Mouse (Mus musculus): ENCODE data around the gene Jmjd6. TPM values are rescaled to one million over a fixed set of nuclear protein-coding genes. Genes with fewer than 3 reads are reported as not detected.
A peak's percentile ranks its signal among the peaks of the same experiment; 100 is the strongest.
"Not testable (repeated sequence)": the region's sequence is repeated elsewhere in the genome, so short reads cannot be mapped to it uniquely, and the experiment has no call there.

Jmjd6 gene
- polyA plus RNA-seq, 1 experiment from 2014 or later, result 54.1 TPM

DNA sequence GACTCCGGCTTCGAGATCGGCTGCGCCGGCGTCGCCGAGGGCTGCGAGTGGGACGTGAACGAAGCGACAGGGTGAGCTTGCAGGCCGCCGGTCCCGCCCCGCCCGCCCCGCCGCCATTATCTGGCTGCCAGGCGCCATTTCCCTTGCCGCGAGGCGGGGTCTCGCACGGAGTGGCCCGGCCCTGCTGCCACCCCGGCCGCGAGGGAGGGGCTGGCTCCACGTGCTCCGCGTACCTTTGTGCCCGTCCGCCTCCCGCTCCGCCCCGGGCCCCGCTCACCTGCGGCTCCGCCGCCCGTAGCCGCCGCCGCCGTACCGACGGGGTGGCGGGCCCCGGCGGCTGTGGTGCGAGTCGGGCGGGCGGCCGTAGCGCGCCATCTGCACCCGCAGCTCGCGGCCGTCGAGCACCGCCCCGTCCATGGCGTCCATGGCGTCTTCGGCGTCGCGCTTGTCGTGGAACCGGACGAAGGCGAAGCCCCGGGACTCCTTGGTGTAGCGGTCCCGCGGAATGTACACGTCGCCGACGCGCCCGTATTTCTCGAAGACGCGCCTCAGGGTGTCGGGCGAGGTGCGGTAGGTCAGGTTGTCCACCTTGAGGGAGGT lies 9.1 kb upstream of the Jmjd6 start, which contains the start of gene Mfsd11:
Gene Mfsd11, plus strand, starts transcription at position 150 of the 600 bp plus-strand sequence.
- ATAC-seq (replicated peaks; ENCODE audit: low FRiP score, low read depth), result peak; percentile 47; the same call in 1 of the 2 replicates
- TF ChIP-seq CTCF (IDR thresholded peaks at IDR 0.05; ENCODE audit: low read depth), result no peak
- no peaks in the 10 kb centered on the region for H3K9me3 ChIP-seq (replicated peaks; ENCODE audit: low read length)
- H3K36me3 ChIP-seq (ENCODE audit: insufficient read depth, low read length), result 0 out of 2 replicates have a peak, but pooled peaks cover 9% of the 10 kb centered on the region
- peak within 1 kb of the TSS; percentile 95 for H3K9ac ChIP-seq (ENCODE audit: low read depth, low read length)
- 0 out of 2 replicates have a peak, but pooled peaks cover 3% of the 10 kb centered on the region for H3K4me1 ChIP-seq (replicated peaks; ENCODE audit: insufficient read depth, low read length)
- peak; percentile 79 for DNase-seq (ENCODE audit: low spot score)
- H3K4me3 ChIP-seq (replicated peaks; ENCODE audit: low read depth, low read length), result peak within 1 kb of the TSS; percentile 93
- peak within 1 kb of the TSS; percentile 60 for H3K4me2 ChIP-seq (ENCODE audit: low read length)
- WGBS, result under 1% methylated on average over 76 of the region's 91 CpGs
- no peaks in the 10 kb centered on the region for H3K27me3 ChIP-seq (ENCODE audit: insufficient read depth, low read length)
- H3K27ac ChIP-seq, result peak within 1 kb of the TSS; percentile 97

DNA sequence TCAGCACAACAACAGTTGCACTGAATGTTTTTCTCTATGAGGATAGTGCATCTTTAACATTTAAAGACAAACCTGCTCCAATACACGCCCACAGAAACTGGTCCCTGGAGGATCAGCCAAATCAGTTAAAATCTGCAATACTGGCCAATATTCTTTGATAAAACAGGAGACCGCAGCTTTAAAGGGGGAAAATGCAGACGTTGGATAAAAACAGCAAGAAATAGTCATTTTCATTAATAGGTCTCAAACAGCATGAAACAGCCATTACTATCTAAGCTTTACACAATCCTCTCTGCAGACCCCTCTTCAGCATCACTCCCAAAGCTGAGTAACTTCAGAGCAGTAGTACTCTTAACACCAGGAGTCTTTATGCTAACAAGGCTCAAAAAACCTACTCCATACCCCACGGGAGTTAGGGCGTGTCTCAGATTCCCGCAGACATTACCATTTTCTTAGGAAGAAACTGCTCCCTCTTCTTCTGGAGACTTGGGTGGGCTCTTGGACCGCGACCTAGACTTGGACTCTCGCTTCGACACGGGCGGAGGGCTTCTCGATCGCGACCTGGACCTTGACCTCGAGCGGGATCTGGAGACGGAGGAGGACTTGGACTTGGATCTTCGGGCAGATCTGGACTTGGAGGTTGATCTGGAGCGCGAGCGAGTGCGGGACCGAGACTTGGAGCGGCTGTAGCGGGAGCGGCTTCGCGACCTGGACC lies 8.5 kb upstream of the Jmjd6 start:
- Histone ChIP-seq H3K9ac (ENCODE audit: low read depth, low read length) (peak overlapping the region; percentile 95), H3K27me3 (ENCODE audit: insufficient read depth, low read length) (no peaks in the 10 kb centered on the region), H3K4me2 (ENCODE audit: low read length) (peak overlapping the region; percentile 60), H3K27ac (peak overlapping the region; percentile 97), H3K36me3 (ENCODE audit: insufficient read depth, low read length) (0 out of 2 replicates have a peak, but pooled peaks cover 9% of the 10 kb centered on the region), H3K9me3 (replicated peaks; ENCODE audit: low read length) (no peaks in the 10 kb centered on the region), H3K4me1 (replicated peaks; ENCODE audit: insufficient read depth, low read length) (0 out of 2 replicates have a peak, but pooled peaks cover 3% of the 10 kb centered on the region), H3K4me3 (replicated peaks; ENCODE audit: low read depth, low read length) (peak overlapping the region; percentile 93)
- DNase-seq (ENCODE audit: low spot score), result peak; percentile 37
- TF ChIP-seq CTCF (IDR thresholded peaks at IDR 0.05; ENCODE audit: low read depth), result no peak
- WGBS, result under 1% methylated on average over 29 of the region's 29 CpGs
- ATAC-seq (replicated peaks; ENCODE audit: low FRiP score, low read depth), result 0 out of 2 replicates have a peak, but pooled peaks have one; percentile 0

DNA sequence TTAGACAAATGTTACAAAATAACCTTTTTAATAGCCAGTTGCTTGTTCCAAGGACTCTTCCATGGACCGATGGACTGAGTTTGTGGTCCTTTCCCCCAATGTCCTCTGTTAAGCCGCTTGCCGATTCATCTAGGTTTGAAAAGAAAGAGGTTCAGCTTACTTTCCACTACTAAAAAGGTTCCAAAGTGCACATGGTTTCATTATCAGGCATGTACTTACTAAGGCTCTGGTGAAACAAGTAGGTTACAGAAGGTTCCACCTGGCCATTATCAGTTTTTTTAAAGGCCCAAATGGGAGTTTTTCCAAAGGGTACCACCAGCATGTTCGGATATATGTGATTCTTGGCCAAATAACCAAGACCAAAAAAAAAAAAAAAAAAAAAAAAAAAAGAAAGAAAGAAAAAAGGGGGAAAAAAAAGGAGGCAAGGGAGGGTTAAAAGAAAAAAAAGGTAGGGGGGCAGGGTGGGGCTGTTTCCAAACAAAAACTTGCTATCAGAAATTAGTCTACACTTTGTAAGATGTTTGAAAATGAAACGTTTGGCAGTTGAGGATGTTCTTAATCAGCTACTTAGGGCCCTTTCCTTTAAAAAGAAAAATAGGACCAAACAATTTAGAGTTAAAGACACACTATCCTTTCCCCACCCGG lies 7.7 kb upstream of the Jmjd6 start:
- no peak for ATAC-seq (replicated peaks; ENCODE audit: low FRiP score, low read depth)
- no peak for TF ChIP-seq CTCF (IDR thresholded peaks at IDR 0.05; ENCODE audit: low read depth)
- H3K27ac ChIP-seq, result no peak overlapping the region

DNA sequence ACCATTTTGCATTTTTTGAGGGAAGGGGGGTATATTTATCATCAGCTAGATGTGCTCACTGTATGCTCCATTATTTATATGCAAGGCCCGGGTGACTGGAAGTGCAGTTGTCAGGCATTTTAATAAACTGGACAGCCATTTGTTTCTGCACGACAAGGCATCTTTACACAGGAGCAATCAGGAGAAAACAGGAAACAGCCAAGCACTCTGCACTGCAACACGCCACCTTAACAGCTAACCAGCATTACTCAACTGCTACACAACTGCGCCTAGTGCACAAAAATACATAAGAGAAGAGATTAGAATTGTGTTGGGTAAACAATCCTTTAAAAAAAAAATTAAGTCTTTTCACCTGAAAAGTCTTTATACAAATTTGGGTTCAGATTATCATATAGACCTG lies 6.8 kb upstream of the Jmjd6 start:
- H3K4me1 ChIP-seq (replicated peaks; ENCODE audit: insufficient read depth, low read length), result 0 out of 2 replicates have a peak, but pooled peaks cover 3% of the 10 kb centered on the region
- peak overlapping the region; percentile 60; the same call in 1 of the 2 replicates for H3K4me2 ChIP-seq (ENCODE audit: low read length)
- 0 out of 2 replicates have a peak, but pooled peaks cover 9% of the 10 kb centered on the region for H3K36me3 ChIP-seq (ENCODE audit: insufficient read depth, low read length)
- ATAC-seq (replicated peaks; ENCODE audit: low FRiP score, low read depth), result no peak
- WGBS, result 25% methylated on average over 4 of the region's 4 CpGs
- no peak for DNase-seq (ENCODE audit: low spot score)
- H3K9me3 ChIP-seq (replicated peaks; ENCODE audit: low read length), result no peaks in the 10 kb centered on the region
- no peaks in the 10 kb centered on the region for H3K27me3 ChIP-seq (ENCODE audit: insufficient read depth, low read length)
- H3K27ac ChIP-seq, result no peak overlapping the region
- H3K4me3 ChIP-seq (replicated peaks; ENCODE audit: low read depth, low read length), result peak overlapping the region; percentile 93; the same call in 1 of the 2 replicates
- no peak for TF ChIP-seq CTCF (IDR thresholded peaks at IDR 0.05; ENCODE audit: low read depth)
- H3K9ac ChIP-seq (ENCODE audit: low read depth, low read length), result no peak overlapping the region

More for the DNA sequence above, 7.7 kb upstream of the Jmjd6 start:
- H3K36me3 ChIP-seq (ENCODE audit: insufficient read depth, low read length), result 0 out of 2 replicates have a peak, but pooled peaks cover 9% of the 10 kb centered on the region
- peak overlapping the region; percentile 93 for H3K4me3 ChIP-seq (replicated peaks; ENCODE audit: low read depth, low read length)
- H3K9me3 ChIP-seq (replicated peaks; ENCODE audit: low read length), result no peaks in the 10 kb centered on the region
- H3K9ac ChIP-seq (ENCODE audit: low read depth, low read length), result peak overlapping the region; percentile 95; the same call in 1 of the 2 replicates
- no peak for DNase-seq (ENCODE audit: low spot score)
- 0 out of 2 replicates have a peak, but pooled peaks cover 3% of the 10 kb centered on the region for H3K4me1 ChIP-seq (replicated peaks; ENCODE audit: insufficient read depth, low read length)
- H3K27me3 ChIP-seq (ENCODE audit: insufficient read depth, low read length), result no peaks in the 10 kb centered on the region
- H3K4me2 ChIP-seq (ENCODE audit: low read length), result peak overlapping the region; percentile 60
- WGBS, result 16% methylated on average over 6 of the region's 6 CpGs

DNA sequence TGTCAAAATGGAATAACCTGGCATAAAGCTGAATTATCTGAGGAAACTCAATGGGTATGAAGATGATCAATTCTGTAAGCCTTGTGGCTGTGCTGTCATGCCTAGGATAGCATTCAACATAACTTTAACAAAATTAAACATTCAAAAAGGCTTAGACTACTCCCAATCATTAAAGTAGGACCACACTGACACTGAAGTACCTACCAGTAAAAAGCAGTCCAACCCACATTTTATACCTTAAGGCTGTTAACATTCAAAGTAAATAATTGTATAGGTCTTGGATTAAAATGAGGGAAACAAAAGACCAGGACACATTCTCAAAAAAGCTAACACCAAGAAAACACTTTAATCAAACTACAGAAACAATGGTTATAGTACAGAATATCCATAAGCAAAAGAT lies 6.3 kb upstream of the Jmjd6 start:
- H3K27me3 ChIP-seq (ENCODE audit: insufficient read depth, low read length), result no peaks in the 10 kb centered on the region
- H3K27ac ChIP-seq, result no peak overlapping the region
- TF ChIP-seq CTCF (IDR thresholded peaks at IDR 0.05; ENCODE audit: low read depth), result no peak
- no peaks in the 10 kb centered on the region for H3K9me3 ChIP-seq (replicated peaks; ENCODE audit: low read length)
- DNase-seq (ENCODE audit: low spot score) (no peak), ATAC-seq (replicated peaks; ENCODE audit: low FRiP score, low read depth) (no peak)
- no peak overlapping the region for H3K4me3 ChIP-seq (replicated peaks; ENCODE audit: low read depth, low read length)
- peaks cover 4% of the 10 kb centered on the region; the same call in 1 of the 2 replicates for H3K4me1 ChIP-seq (replicated peaks; ENCODE audit: insufficient read depth, low read length)
- H3K9ac ChIP-seq (ENCODE audit: low read depth, low read length), result no peak overlapping the region
- no peak overlapping the region for H3K4me2 ChIP-seq (ENCODE audit: low read length)
- H3K36me3 ChIP-seq (ENCODE audit: insufficient read depth, low read length), result 0 out of 2 replicates have a peak, but pooled peaks cover 9% of the 10 kb centered on the region

DNA sequence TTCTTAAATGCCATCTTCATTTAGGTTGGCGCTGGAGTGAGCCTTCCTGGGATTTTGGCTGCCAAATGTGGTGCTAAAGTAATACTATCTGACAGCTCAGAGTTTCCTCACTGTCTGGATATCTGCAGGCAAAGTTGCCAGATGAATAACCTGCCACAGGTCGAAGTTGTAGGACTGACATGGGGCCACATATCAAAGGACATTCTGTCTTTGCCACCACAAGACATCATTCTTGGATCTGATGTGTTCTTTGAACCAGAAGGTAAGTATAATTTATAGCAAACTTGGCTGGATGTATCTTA lies 5.6 kb upstream of the Jmjd6 start:
- not testable (repeated sequence) for H3K27ac ChIP-seq; H3K4me3 ChIP-seq (replicated peaks; ENCODE audit: low read depth, low read length); H3K36me3 ChIP-seq (ENCODE audit: insufficient read depth, low read length); H3K4me1 ChIP-seq (replicated peaks; ENCODE audit: insufficient read depth, low read length); H3K9me3 ChIP-seq (replicated peaks; ENCODE audit: low read length); DNase-seq (ENCODE audit: low spot score); H3K9ac ChIP-seq (ENCODE audit: low read depth, low read length); H3K4me2 ChIP-seq (ENCODE audit: low read length); ATAC-seq (replicated peaks; ENCODE audit: low FRiP score, low read depth); H3K27me3 ChIP-seq (ENCODE audit: insufficient read depth, low read length)
- whole genome bisulfite sequencing, result 67% methylated on average over 2 of the region's 2 CpGs

Data from kidney, postnatal 0 days (tissue).